Mouse (Mus musculus) liver, adult 2 months (tissue): ENCODE data around the gene Gm14862. TPM values are rescaled to one million over a fixed set of nuclear protein-coding genes. Genes with fewer than 3 reads are reported as not detected.

ENCODE experiments used
- DNase-seq: peaks from one replicate; pipeline ENCODE4 v3.0.0-alpha.2; 2011; ENCODE audit warnings: low read depth, low spot score; ENCODE audit errors: extremely low read depth
- H3K27ac ChIP-seq: fragments of 200-500 bp; replicated peaks from 2 replicates; pipeline ENCODE4 v1.5.1; 2012; ENCODE audit warnings: low read depth, mild to moderate bottlenecking, control low read depth, inconsistent platforms, low read length; ENCODE audit not compliant: insufficient read depth
- H3K27me3 ChIP-seq: fragments of 200-500 bp; 2 replicates; pipeline ENCODE4 v1.6.1; 2012; ENCODE audit warnings: mild to moderate bottlenecking, moderate library complexity, low read length, inconsistent platforms; ENCODE audit not compliant: control insufficient read depth, insufficient read depth
- H3K36me3 ChIP-seq: fragments of 200-500 bp; 2 replicates; pipeline ENCODE4 v1.6.1; 2012; ENCODE audit warnings: low read length, inconsistent platforms; ENCODE audit not compliant: control insufficient read depth, insufficient read depth
- H3K4me1 ChIP-seq: fragments of 200-500 bp; 2 replicates; pipeline ENCODE4 v1.6.1; 2011; ENCODE audit warnings: low read length; ENCODE audit not compliant: control insufficient read depth, insufficient read depth
- H3K4me3 ChIP-seq: fragments of 200-500 bp; 2 replicates; pipeline ENCODE4 v1.5.1; 2011; ENCODE audit warnings: low read depth, mild to moderate bottlenecking, control low read depth, low read length, moderate library complexity; ENCODE audit not compliant: insufficient read depth
- H3K79me2 ChIP-seq: fragments of 200-500 bp; 2 replicates; pipeline ENCODE4 v1.6.1; 2012; ENCODE audit warnings: inconsistent platforms, mild to moderate bottlenecking, low read length, moderate library complexity; ENCODE audit not compliant: control insufficient read depth, insufficient read depth
- H3K9ac ChIP-seq: fragments of 200-500 bp; 2 replicates; pipeline ENCODE4 v1.6.1; 2012; ENCODE audit warnings: low read depth, mild to moderate bottlenecking, control low read depth, inconsistent platforms, low read length
- CTCF ChIP-seq: fragments of 200-500 bp; IDR thresholded peaks from 2 replicates; pipeline ENCODE4 v1.5.1; 2011; ENCODE audit warnings: low read depth, low read length, control low read depth
- POLR2A ChIP-seq: fragments of 200-500 bp; IDR thresholded peaks from 2 replicates; pipeline ENCODE4 v1.6.1; 2011; ENCODE audit warnings: low read length, control low read depth; ENCODE audit not compliant: insufficient read depth; ENCODE audit errors: extremely low read depth
- WGBS: fragments of 180-500 bp; shearing (Covaris S2); methylation state at CpG from one replicate; pipeline ENCODE4 v1.1.7; 2018; 5-methylcytosine and 5-hydroxymethylcytosine counted together
- polyA plus RNA-seq: library from polyadenylated mRNA; depleted of rRNA; stranded (reverse); fragments of >200 nt; gene quantifications from 2 replicates; pipeline ENCODE4 v1.2.3, GENCODE M21; 2012
- total RNA-seq: library from RNA; depleted of rRNA; stranded (reverse); fragments of >200 nt; gene quantifications from 2 replicates; pipeline ENCODE4 v1.2.3, GENCODE M21; 2014

Gene Gm14862
- total and polyA plus RNA-seq, 2 experiments: not detected

DNA sequence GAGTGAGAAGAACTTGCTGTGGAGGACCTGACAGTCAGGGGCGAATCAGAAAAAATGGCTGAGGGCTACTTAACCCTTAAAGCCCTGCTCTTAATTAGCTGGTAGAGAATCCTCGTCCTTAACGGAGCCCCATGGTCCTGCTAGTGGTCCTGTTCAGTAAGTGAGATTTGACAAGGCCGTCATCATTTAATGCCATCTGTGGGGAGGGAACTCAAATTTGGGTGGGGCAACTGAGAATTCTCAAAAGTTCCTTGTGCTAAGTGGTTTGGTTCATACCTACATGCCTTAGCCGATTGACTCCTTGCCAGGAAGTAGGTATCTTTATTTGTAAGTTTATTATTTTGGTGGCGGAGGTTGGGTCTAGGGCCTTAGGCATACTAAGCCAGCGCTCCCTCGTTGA lies 17.6 kb upstream of the Gm14862 start:
- Histone ChIP-seq H3K36me3 (no peaks in the 10 kb centered on the region), H3K4me3 (no peak overlapping the region), H3K27ac (no peak overlapping the region), H3K9ac (no peak overlapping the region), H3K79me2 (no peaks in the 10 kb centered on the region), H3K27me3 (no peaks in the 10 kb centered on the region), H3K4me1 (no peaks in the 10 kb centered on the region)
- WGBS: 89% methylated on average over 8 of the region's 8 CpGs
- no peak for DNase-seq
- TF ChIP-seq POLR2A (no peak), CTCF (no peak)

DNA sequence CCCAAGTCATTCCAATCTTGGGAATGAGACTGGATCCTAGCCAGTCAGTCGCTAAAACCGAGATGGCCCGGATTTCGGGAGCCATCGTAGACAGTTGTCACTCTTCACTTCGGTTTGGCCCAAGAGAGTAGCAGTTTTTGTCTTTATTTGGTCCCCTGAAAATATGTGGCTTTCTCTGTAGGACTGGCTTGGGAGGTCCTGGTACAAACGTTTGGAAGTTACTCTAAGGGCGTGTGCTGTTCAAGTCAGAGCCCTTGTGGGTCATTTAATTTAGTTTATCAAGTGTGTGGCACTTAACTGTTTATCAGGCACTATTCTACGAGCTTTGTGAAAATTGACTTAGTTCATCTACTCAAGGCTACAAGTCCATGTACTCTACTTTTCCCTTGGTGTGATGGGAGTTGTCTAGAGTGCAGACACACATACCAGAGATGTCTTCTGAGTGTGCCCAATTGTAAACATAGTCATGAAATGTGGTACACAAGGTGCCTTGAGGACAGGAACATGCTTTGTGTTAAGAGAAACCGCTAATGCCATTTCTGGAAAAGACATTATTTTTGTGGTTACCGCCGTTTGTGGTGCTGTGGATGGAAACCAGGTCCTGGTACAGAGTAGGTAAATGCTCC lies 16.8 kb upstream of the Gm14862 start:
- Histone ChIP-seq H3K27me3 (no peaks in the 10 kb centered on the region), H3K36me3 (no peaks in the 10 kb centered on the region), H3K79me2 (no peaks in the 10 kb centered on the region), H3K4me1 (no peaks in the 10 kb centered on the region), H3K9ac (peak overlapping the region; percentile 85), H3K4me3 (peak overlapping the region; percentile 49), H3K27ac (no peak overlapping the region)
- WGBS: 36% methylated on average over 12 of the region's 12 CpGs
- no peak for TF ChIP-seq POLR2A
- no peak for TF ChIP-seq CTCF
- DNase-seq: peak; percentile 26

DNA sequence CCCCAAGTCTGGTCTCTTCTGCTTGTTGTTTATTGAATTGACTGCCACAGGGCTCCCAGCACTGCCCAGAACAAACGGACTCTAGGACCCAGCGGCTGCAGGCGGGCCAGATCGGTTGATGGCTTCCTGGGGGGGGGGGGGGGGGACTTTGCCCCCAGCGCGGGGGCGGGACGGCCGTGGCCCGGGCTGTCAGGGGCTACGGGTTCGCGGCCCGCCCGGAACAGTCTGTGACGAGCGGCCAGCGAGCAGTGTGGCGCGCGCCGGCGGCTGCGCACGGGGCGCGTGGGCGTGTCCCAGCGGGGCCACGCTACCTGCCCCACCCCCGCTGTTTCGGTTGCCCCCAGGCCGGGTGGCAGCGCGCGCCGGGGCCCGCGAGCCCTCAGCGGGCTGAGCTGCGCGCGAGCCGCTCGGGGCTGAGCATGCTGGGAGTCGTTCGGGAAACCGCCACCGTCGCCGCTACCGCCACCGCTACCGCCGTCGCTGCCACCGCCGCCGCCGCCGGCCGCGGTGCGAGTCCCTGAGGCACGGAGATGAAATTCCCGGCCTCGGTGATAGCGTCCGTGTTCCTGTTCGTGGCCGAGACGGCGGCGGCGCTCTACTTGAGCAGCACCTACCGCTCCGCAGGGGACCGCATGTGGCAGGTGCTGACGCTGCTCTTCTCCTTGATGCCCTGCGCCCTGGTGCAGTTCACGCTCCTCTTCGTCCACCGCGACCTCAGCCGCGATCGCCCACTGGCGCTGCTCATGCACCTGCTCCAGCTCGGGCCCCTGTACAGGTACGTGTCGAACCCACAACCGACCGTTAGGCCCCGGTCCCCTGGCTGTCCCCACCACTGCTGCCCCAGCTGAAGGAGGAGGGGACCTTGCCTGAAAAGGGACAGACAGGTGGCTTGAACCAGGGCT lies 16.0 kb upstream of the Gm14862 start, which contains the start of gene Xk:
Xk (plus strand) TSS at position 297 of the 902 bp plus-strand sequence.
- under 1% methylated on average over 61 of the region's 94 CpGs for WGBS

DNA sequence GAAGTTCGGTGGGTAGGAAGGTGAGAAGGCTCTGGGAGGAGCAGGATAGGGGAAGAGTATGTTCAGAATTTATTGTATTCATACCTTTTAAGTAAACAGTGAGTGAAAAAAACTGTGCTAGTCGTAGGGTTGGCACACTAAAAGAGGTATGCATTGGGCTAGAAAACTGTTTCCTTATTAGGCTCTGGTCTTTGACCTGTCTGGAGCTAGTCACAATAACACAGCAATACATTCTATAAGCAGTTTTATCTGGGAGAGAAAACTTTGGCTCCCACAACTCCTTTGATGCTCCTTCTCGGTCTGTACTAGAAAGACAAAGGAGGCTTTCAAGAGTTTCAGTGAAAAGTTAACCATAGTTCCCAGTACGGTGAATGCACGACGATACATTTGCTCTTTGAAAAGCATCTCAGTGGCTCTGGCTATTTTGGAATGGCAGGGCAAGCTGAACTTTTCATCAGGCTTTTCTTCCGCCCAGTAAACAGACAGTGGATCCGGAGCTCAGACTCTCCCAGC lies 15.3 kb upstream of the Gm14862 start:
- Histone ChIP-seq H3K4me1 (no peaks in the 10 kb centered on the region), H3K9ac (peak overlapping the region; percentile 56; the same call in 1 of the 2 replicates), H3K27me3 (no peaks in the 10 kb centered on the region), H3K4me3 (peak overlapping the region; percentile 49), H3K36me3 (no peaks in the 10 kb centered on the region), H3K79me2 (no peaks in the 10 kb centered on the region), H3K27ac (peak overlapping the region; percentile 69)
- WGBS: 1% methylated on average over 8 of the region's 8 CpGs
- no peak for DNase-seq
- TF ChIP-seq POLR2A (no peak), CTCF (no peak)

More for the DNA sequence above, 16.0 kb upstream of the Gm14862 start, which contains the start of gene Xk:
- H3K9ac ChIP-seq: peak within 1 kb of the TSS; percentile 85
- H3K79me2 ChIP-seq: no peaks in the 10 kb centered on the region
- no peaks in the 10 kb centered on the region for H3K36me3 ChIP-seq
- H3K27ac ChIP-seq: peak within 1 kb of the TSS; percentile 69
- TF ChIP-seq CTCF (no peak), POLR2A (no peak)
- H3K4me1 ChIP-seq: no peaks in the 10 kb centered on the region
- DNase-seq: peak; percentile 74
- H3K4me3 ChIP-seq: peak within 1 kb of the TSS; percentile 49
- no peaks in the 10 kb centered on the region for H3K27me3 ChIP-seq

DNA sequence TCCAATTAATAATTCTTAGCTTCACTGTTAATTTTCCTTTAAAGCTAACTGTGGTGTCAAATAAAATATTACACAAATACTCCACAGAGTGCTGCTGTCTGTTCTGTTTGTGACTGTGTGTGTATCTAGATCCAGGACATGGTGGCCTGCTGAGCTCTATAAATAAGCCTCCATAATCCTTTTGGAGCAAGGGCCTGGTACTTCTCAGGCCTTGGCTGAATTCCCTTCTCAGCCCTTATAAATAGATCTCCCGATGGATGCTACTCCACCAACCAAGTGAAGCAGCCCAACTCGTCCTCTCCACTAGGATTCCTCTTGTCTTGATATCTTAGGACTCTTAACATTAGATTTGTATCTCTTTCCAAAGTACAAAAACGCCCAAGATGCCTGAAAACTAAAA lies 14.4 kb upstream of the Gm14862 start:
- no peak overlapping the region for H3K4me3 ChIP-seq
- TF ChIP-seq POLR2A: no peak
- H3K9ac ChIP-seq: no peak overlapping the region
- H3K36me3 ChIP-seq: no peaks in the 10 kb centered on the region
- DNase-seq: no peak
- no peak overlapping the region for H3K27ac ChIP-seq
- H3K4me1 ChIP-seq: no peaks in the 10 kb centered on the region
- H3K79me2 ChIP-seq: no peaks in the 10 kb centered on the region
- H3K27me3 ChIP-seq: no peaks in the 10 kb centered on the region
- 91% methylated on average over 3 of the region's 3 CpGs for WGBS
